Mouse (Mus musculus) midbrain, embryonic 16.5 days (tissue): ENCODE data around the gene Gm4981. TPM values are rescaled to one million over a fixed set of nuclear protein-coding genes. Genes with fewer than 3 reads are reported as not detected.
A peak's percentile ranks its signal among the peaks of the same experiment; 100 is the strongest.
"Not testable (repeated sequence)": the region's sequence is repeated elsewhere in the genome, so short reads cannot be mapped to it uniquely, and the experiment has no call there.

Source experiments
- ATAC-seq: fragments of 200-750 bp; cut with Nextera tagmentation; 2 replicates; pipeline ENCODE4 v1.8.0; 2017; ENCODE audit warnings: moderate TSS enrichment
- H3K27ac ChIP-seq: fragments of 300-500 bp; sonication (generic); 2 replicates; pipeline ENCODE4 v1.5.1; 2014; ENCODE audit warnings: mild to moderate bottlenecking, low read length, mixed read lengths
- H3K27me3 ChIP-seq: fragments of 300-500 bp; sonication (generic); 2 replicates; pipeline ENCODE4 v1.6.1; 2014; ENCODE audit warnings: low read depth, low read length, mixed read lengths; ENCODE audit not compliant: control insufficient read depth, insufficient read depth
- H3K36me3 ChIP-seq: fragments of 300-500 bp; sonication (generic); 2 replicates; pipeline ENCODE4 v1.6.1; 2014; ENCODE audit warnings: mild to moderate bottlenecking, low read length, moderate library complexity, mixed read lengths; ENCODE audit not compliant: control insufficient read depth, insufficient read depth
- H3K4me1 ChIP-seq: fragments of 300-500 bp; sonication (generic); 2 replicates; pipeline ENCODE4 v1.6.1; 2014; ENCODE audit warnings: mild to moderate bottlenecking, low read length, mixed read lengths; ENCODE audit not compliant: control insufficient read depth, insufficient read depth
- H3K4me2 ChIP-seq: fragments of 300-500 bp; sonication (generic); 2 replicates; pipeline ENCODE4 v1.6.1; 2014; ENCODE audit warnings: mild to moderate bottlenecking, low read length, mixed read lengths
- H3K4me3 ChIP-seq: fragments of 300-500 bp; sonication (generic); 2 replicates; pipeline ENCODE4 v1.5.1; 2014; ENCODE audit warnings: low read depth, mild to moderate bottlenecking, low read length, moderate library complexity, mixed read lengths
- H3K9ac ChIP-seq: fragments of 300-500 bp; sonication (generic); 2 replicates; pipeline ENCODE4 v1.6.1; 2014; ENCODE audit warnings: low read depth, low read length, mixed read lengths
- H3K9me3 ChIP-seq: fragments of 300-500 bp; sonication (generic); replicated peaks from 2 replicates; pipeline ENCODE4 v1.6.1; 2014; ENCODE audit warnings: mild to moderate bottlenecking, low read length, mixed read lengths; ENCODE audit not compliant: control insufficient read depth, poor library complexity, severe bottlenecking
- WGBS: fragments of 180-500 bp; shearing (Covaris S2); extraction: QIAGEN DNeasy Blood & Tissue Kit; methylation state at CpG from one replicate; pipeline ENCODE4 v1.1.7; 2014; 5-methylcytosine and 5-hydroxymethylcytosine counted together
- polyA plus RNA-seq: library from polyadenylated mRNA; unstranded; fragments of >200 nt; fragmentation: Nextera tagmentation; extraction: Ambion mirVana; gene quantifications from 2 replicates; pipeline ENCODE4 v1.2.1, GENCODE M21; 2015

The Gm4981 gene
- not detected in 2 replicates for polyA plus RNA-seq

GRCm38 (mm10) chr10:58236613-58237012 lies at the start of gene Gm4981:
TSS of gene Gm4981 (minus strand) at chr10:58236701.
- Histone ChIP-seq H3K27me3 (no peaks in the 10 kb centered on the region), H3K9ac (no peak within 1 kb of the TSS), H3K4me2 (no peak within 1 kb of the TSS), H3K36me3 (no peaks in the 10 kb centered on the region), H3K4me1 (no peaks in the 10 kb centered on the region), H3K9me3 (peaks cover 8% of the 10 kb centered on the region), H3K27ac (no peak within 1 kb of the TSS), H3K4me3 (no peak within 1 kb of the TSS)
- no peak for ATAC-seq
- WGBS = 92% methylated on average over 10 of the region's 10 CpGs

GRCm38 (mm10) chr10:58282238-58282637 lies 45.7 kb upstream of the Gm4981 start:
- Histone ChIP-seq H3K36me3 (peaks cover 38% of the 10 kb centered on the region), H3K4me3 (no peak overlapping the region), H3K27me3 (no peaks in the 10 kb centered on the region), H3K9me3 (no peaks in the 10 kb centered on the region), H3K9ac (no peak overlapping the region), H3K4me1 (no peaks in the 10 kb centered on the region), H3K4me2 (no peak overlapping the region), H3K27ac (no peak overlapping the region)
- WGBS = 96% methylated on average over 7 of the region's 7 CpGs
- ATAC-seq = no peak

- Histone ChIP-seq H3K27me3 (no peaks in the 10 kb centered on the region), H3K27ac (no peak overlapping the region), H3K4me2 (no peak overlapping the region), H3K4me1 (peaks cover 18% of the 10 kb centered on the region), H3K9me3 (no peaks in the 10 kb centered on the region), H3K4me3 (no peak overlapping the region), H3K9ac (no peak overlapping the region), H3K36me3 (peaks cover 13% of the 10 kb centered on the region)
- ATAC-seq = no peak
- 81% methylated on average over 5 of the region's 5 CpGs for WGBS
Measured at GRCm38 (mm10) chr10:58258466-58258865, 22.0 kb upstream of the Gm4981 start.

GRCm38 (mm10) chr10:58255954-58256353 lies 19.5 kb upstream of the Gm4981 start:
- H3K9me3 ChIP-seq = no peaks in the 10 kb centered on the region
- H3K27me3 ChIP-seq = no peaks in the 10 kb centered on the region
- H3K27ac ChIP-seq = no peak overlapping the region
- peaks cover 18% of the 10 kb centered on the region for H3K4me1 ChIP-seq
- H3K4me2 ChIP-seq = peak overlapping the region; percentile 72
- no peak for ATAC-seq
- H3K9ac ChIP-seq = peak overlapping the region; percentile 87
- H3K36me3 ChIP-seq = peaks cover 8% of the 10 kb centered on the region; the same call in 1 of the 2 replicates
- peak overlapping the region; percentile 85 for H3K4me3 ChIP-seq
- 10% methylated on average over 4 of the region's 4 CpGs for WGBS

GRCm38 (mm10) chr10:58255213-58255892 lies 18.9 kb upstream of the Gm4981 start, which contains the start of gene Gcc2:
TSS of gene Gcc2 (plus strand) at chr10:58255497.
- Histone ChIP-seq H3K27ac (peak within 1 kb of the TSS; percentile 84), H3K4me3 (peak within 1 kb of the TSS; percentile 85), H3K4me1 (peaks cover 18% of the 10 kb centered on the region), H3K4me2 (peak within 1 kb of the TSS; percentile 72), H3K9ac (peak within 1 kb of the TSS; percentile 87), H3K9me3 (no peaks in the 10 kb centered on the region), H3K27me3 (no peaks in the 10 kb centered on the region), H3K36me3 (peaks cover 8% of the 10 kb centered on the region; the same call in 1 of the 2 replicates)
- under 1% methylated on average over 50 of the region's 58 CpGs for WGBS
- peak; percentile 100 for ATAC-seq

- Histone ChIP-seq H3K4me2 (peak overlapping the region; percentile 72), H3K36me3 (peaks cover 5% of the 10 kb centered on the region; the same call in 1 of the 2 replicates), H3K27me3 (no peaks in the 10 kb centered on the region), H3K4me1 (peaks cover 18% of the 10 kb centered on the region), H3K27ac (no peak overlapping the region), H3K9ac (peak overlapping the region; percentile 87), H3K9me3 (no peaks in the 10 kb centered on the region), H3K4me3 (peak overlapping the region; percentile 85)
- ATAC-seq = peak; percentile 54
- 19% methylated on average over 6 of the region's 6 CpGs for WGBS
Measured at GRCm38 (mm10) chr10:58254635-58255175, 18.2 kb upstream of the Gm4981 start.

- H3K36me3 ChIP-seq = no peaks in the 10 kb centered on the region
- 11% methylated on average over 1 of the region's 1 CpGs for WGBS
- H3K9me3 ChIP-seq = 0 out of 2 replicates have a peak, but pooled peaks cover 2% of the 10 kb centered on the region
- no peak overlapping the region for H3K9ac ChIP-seq
- H3K4me1 ChIP-seq = peaks cover 4% of the 10 kb centered on the region
- H3K4me2 ChIP-seq = no peak overlapping the region
- no peak for ATAC-seq
- H3K27ac ChIP-seq = no peak overlapping the region
- no peak overlapping the region for H3K4me3 ChIP-seq
- no peaks in the 10 kb centered on the region for H3K27me3 ChIP-seq
Measured at GRCm38 (mm10) chr10:58249535-58249934, 13.0 kb upstream of the Gm4981 start.

- 85% methylated on average over 8 of the region's 8 CpGs for WGBS
- not testable (repeated sequence) for H3K27me3 ChIP-seq, H3K4me1 ChIP-seq, H3K27ac ChIP-seq, H3K4me3 ChIP-seq, H3K4me2 ChIP-seq, H3K9me3 ChIP-seq, H3K9ac ChIP-seq, H3K36me3 ChIP-seq
- peak; percentile 82 for ATAC-seq
Measured at GRCm38 (mm10) chr10:58238984-58239740, 2.7 kb upstream of the Gm4981 start.

- ATAC-seq, H3K36me3 ChIP-seq, H3K4me2 ChIP-seq, H3K9me3 ChIP-seq, H3K4me3 ChIP-seq, H3K27me3 ChIP-seq, H3K27ac ChIP-seq, H3K4me1 ChIP-seq, H3K9ac ChIP-seq: not testable (repeated sequence)
- WGBS = 82% methylated on average over 4 of the region's 4 CpGs
Measured at GRCm38 (mm10) chr10:58234985-58235384, 1.5 kb downstream of the Gm4981 start.
